Mouse (Mus musculus) erythroblast, embryonic 14.5 days (primary cell): ENCODE results near the gene Klf1. TPM values are rescaled to one million over a fixed set of nuclear protein-coding genes. Genes with fewer than 3 reads are reported as not detected.
A peak's percentile ranks its signal among the peaks of the same experiment; 100 is the strongest.

Source experiments
- H3K27me3 ChIP-seq: 2 replicates; pipeline ENCODE4 v1.6.1; 2012; ENCODE audit warnings: inconsistent platforms; ENCODE audit not compliant: control insufficient read depth
- H3K36me3 ChIP-seq: 2 replicates; pipeline ENCODE4 v1.6.1; 2012; ENCODE audit warnings: mild to moderate bottlenecking, inconsistent platforms; ENCODE audit not compliant: control insufficient read depth
- H3K4me1 ChIP-seq: 2 replicates; pipeline ENCODE4 v1.6.1; 2012; ENCODE audit warnings: inconsistent platforms; ENCODE audit not compliant: control insufficient read depth
- H3K4me3 ChIP-seq: replicated peaks from 2 replicates; pipeline ENCODE3; 2012; ENCODE audit warnings: moderate library complexity, mild to moderate bottlenecking, inconsistent platforms
- H3K9me3 ChIP-seq: 2 replicates; pipeline ENCODE4 v1.6.1; 2012; ENCODE audit warnings: low read length, inconsistent platforms, mixed read lengths; ENCODE audit not compliant: control insufficient read depth
- GATA1 ChIP-seq: IDR thresholded peaks from 2 replicates; pipeline ENCODE4 v1.6.1; 2012; ENCODE audit warnings: low read length, inconsistent platforms, mixed read lengths
- TAL1 ChIP-seq: IDR thresholded peaks from 3 replicates; pipeline ENCODE4 v1.6.1; 2012; ENCODE audit warnings: low read length, inconsistent platforms, mixed read lengths
- polyA plus RNA-seq: library from polyadenylated mRNA; stranded (reverse); fragments of >175 nt; gene quantifications from 2 replicates; pipeline ENCODE4 v1.2.3, GENCODE M21; 2012

Klf1 gene
- polyA plus RNA-seq, result 358 and 362 TPM in 2 replicates

- no peaks in the 10 kb centered on the region for H3K9me3 ChIP-seq
- H3K27me3 ChIP-seq, result no peaks in the 10 kb centered on the region
- peak within 1 kb of the TSS; percentile 74 for H3K4me3 ChIP-seq
- H3K4me1 ChIP-seq, result peaks cover 73% of the 10 kb centered on the region
- H3K36me3 ChIP-seq, result peaks cover 74% of the 10 kb centered on the region
- peak; percentile 31; the same call in 1 of the 3 replicates for TF ChIP-seq TAL1
- peak; percentile 79 for TF ChIP-seq GATA1
These were observed at the start of gene Klf1 for GRCm38 (mm10) chr8:84901752-84902151. Gene Klf1 (plus strand): TSS chr8:84901928.

- H3K4me1 ChIP-seq, result peaks cover 41% of the 10 kb centered on the region
- H3K27me3 ChIP-seq, result no peaks in the 10 kb centered on the region
- TF ChIP-seq TAL1 (no peak), GATA1 (no peak)
- peaks cover 33% of the 10 kb centered on the region for H3K36me3 ChIP-seq
- H3K9me3 ChIP-seq, result no peaks in the 10 kb centered on the region
- peak overlapping the region; percentile 88 for H3K4me3 ChIP-seq
These were observed 45.3 kb upstream of the Klf1 start for GRCm38 (mm10) chr8:84856434-84856833.

GRCm38 (mm10) chr8:84856864-84857441 is 44.8 kb upstream of the Klf1 start, which contains the start of gene Farsa:
Gene Farsa (plus strand): TSS chr8:84856989.
- TF ChIP-seq TAL1 (no peak), GATA1 (no peak)
- Histone ChIP-seq H3K27me3 (no peaks in the 10 kb centered on the region), H3K4me1 (peaks cover 43% of the 10 kb centered on the region), H3K9me3 (no peaks in the 10 kb centered on the region), H3K36me3 (peaks cover 38% of the 10 kb centered on the region), H3K4me3 (peak within 1 kb of the TSS; percentile 88)

- peaks cover 65% of the 10 kb centered on the region for H3K36me3 ChIP-seq
These were observed 30.1 kb upstream of the Klf1 start, which contains the start of gene Syce2 for GRCm38 (mm10) chr8:84871376-84872308. Gene Syce2 (plus strand): TSS chr8:84872111.

GRCm38 (mm10) chr8:84872309-84872965 is 29.3 kb upstream of the Klf1 start:
- no peaks in the 10 kb centered on the region for H3K27me3 ChIP-seq
- peaks cover 64% of the 10 kb centered on the region for H3K36me3 ChIP-seq
- no peak for TF ChIP-seq GATA1
- TF ChIP-seq TAL1, result no peak
- no peaks in the 10 kb centered on the region for H3K9me3 ChIP-seq
- H3K4me1 ChIP-seq, result peaks cover 56% of the 10 kb centered on the region
- peak overlapping the region; percentile 80 for H3K4me3 ChIP-seq

More at GRCm38 (mm10) chr8:84871376-84872308, 30.1 kb upstream of the Klf1 start, which contains the start of gene Syce2:
- no peaks in the 10 kb centered on the region for H3K27me3 ChIP-seq
- H3K9me3 ChIP-seq, result no peaks in the 10 kb centered on the region
- H3K4me1 ChIP-seq, result peaks cover 50% of the 10 kb centered on the region
- TF ChIP-seq TAL1, result no peak
- TF ChIP-seq GATA1, result no peak
- H3K4me3 ChIP-seq, result peak within 1 kb of the TSS; percentile 80

GRCm38 (mm10) chr8:84873016-84873415 is 28.7 kb upstream of the Klf1 start:
- Histone ChIP-seq H3K4me3 (peak overlapping the region; percentile 80), H3K4me1 (peaks cover 60% of the 10 kb centered on the region), H3K27me3 (no peaks in the 10 kb centered on the region), H3K9me3 (no peaks in the 10 kb centered on the region), H3K36me3 (peaks cover 63% of the 10 kb centered on the region)
- TF ChIP-seq GATA1, result no peak
- no peak for TF ChIP-seq TAL1

GRCm38 (mm10) chr8:84874339-84874738 is 27.4 kb upstream of the Klf1 start:
- peaks cover 52% of the 10 kb centered on the region for H3K36me3 ChIP-seq
- H3K9me3 ChIP-seq, result no peaks in the 10 kb centered on the region
- H3K27me3 ChIP-seq, result no peaks in the 10 kb centered on the region
- TF ChIP-seq GATA1, result no peak
- no peak for TF ChIP-seq TAL1
- H3K4me1 ChIP-seq, result peaks cover 66% of the 10 kb centered on the region
- no peak overlapping the region for H3K4me3 ChIP-seq

GRCm38 (mm10) chr8:84877297-84878035 is 24.3 kb upstream of the Klf1 start:
- H3K4me3 ChIP-seq, result no peak overlapping the region
- peaks cover 48% of the 10 kb centered on the region for H3K4me1 ChIP-seq
- no peaks in the 10 kb centered on the region for H3K27me3 ChIP-seq
- peaks cover 54% of the 10 kb centered on the region for H3K36me3 ChIP-seq
- H3K9me3 ChIP-seq, result no peaks in the 10 kb centered on the region
- no peak for TF ChIP-seq TAL1
- TF ChIP-seq GATA1, result no peak
